Mouse (Mus musculus) left cerebral cortex, postnatal 36 days (tissue): ENCODE results near the gene Adgrb3. TPM values are rescaled to one million over a fixed set of nuclear protein-coding genes. Genes with fewer than 3 reads are reported as not detected.
A peak's percentile ranks its signal among the peaks of the same experiment; 100 is the strongest.
"Not testable (repeated sequence)": the region's sequence is repeated elsewhere in the genome, so short reads cannot be mapped to it uniquely, and the experiment has no call there.

Experiments used
- DNase-seq, 2 experiments: peaks; one replicate each; pipeline ENCODE4 v3.0.0; 2021 to 2022; ENCODE audit warnings: low spot score in 2 of 2, mixed read lengths in 1 of 2
- intact Hi-C: fragments of 180-260 bp; cut with DNase I; formaldehyde crosslinking; loops from one replicate; pipeline ENCODE4 v1.15.1; 2025
- total RNA-seq, 2 experiments: library from RNA; stranded (reverse); gene quantifications; 2 replicates each; pipeline ENCODE4 v1.2.3; 2021

Gene Adgrb3
- total RNA-seq, 2 experiments from 2014 or later = 102 to 114 TPM

GRCm38 (mm10) chr1:25755265-25755664, 74.2 kb downstream of the Adgrb3 start:
- no peak for DNase-seq
- intact Hi-C loops = no loop called here

GRCm38 (mm10) chr1:25754528-25754927, 75.0 kb downstream of the Adgrb3 start:
- no peak for DNase-seq
- intact Hi-C loops = no loop called here

GRCm38 (mm10) chr1:25745575-25745974, 83.9 kb downstream of the Adgrb3 start:
- no peak for DNase-seq
- intact Hi-C loops = no loop called here

- intact Hi-C loops = no loop called here
- DNase-seq = no peak
Measured at GRCm38 (mm10) chr1:25744736-25745135, 84.8 kb downstream of the Adgrb3 start.

- intact Hi-C loops = no loop called here
- DNase-seq = no peak
Measured at GRCm38 (mm10) chr1:25729844-25730243, 99.7 kb downstream of the Adgrb3 start.

GRCm38 (mm10) chr1:25711474-25711873, 118.0 kb downstream of the Adgrb3 start:
- intact Hi-C loops = no loop called here
- DNase-seq = peak in 1 of 2 experiments; percentile 19

GRCm38 (mm10) chr1:25706299-25706698, 123.2 kb downstream of the Adgrb3 start:
- intact Hi-C loops = no loop called here
- DNase-seq = no peak

GRCm38 (mm10) chr1:25698702-25699250, 130.7 kb downstream of the Adgrb3 start:
- intact Hi-C loops = loop anchor here (5.0 kb wide), 1 partner anchor 129 kb away; the partner anchor contains the start of gene Adgrb3

GRCm38 (mm10) chr1:25697179-25697578, 132.3 kb downstream of the Adgrb3 start:
- intact Hi-C loops = loop anchor here (5.0 kb wide), 1 partner anchor 130 kb away; the partner anchor contains the start of gene Adgrb3
- no peak for DNase-seq

More at GRCm38 (mm10) chr1:25698702-25699250, 130.7 kb downstream of the Adgrb3 start:
- DNase-seq = no peak

GRCm38 (mm10) chr1:25696771-25697170, 132.7 kb downstream of the Adgrb3 start:
- intact Hi-C loops = loop anchor here (5.0 kb wide), 1 partner anchor 131 kb away; the partner anchor contains the start of gene Adgrb3
- no peak for DNase-seq

- DNase-seq = peak in 1 of 2 experiments; percentile 34
- intact Hi-C loops = no loop called here
Measured at GRCm38 (mm10) chr1:25682118-25682517, 147.4 kb downstream of the Adgrb3 start.

GRCm38 (mm10) chr1:25679656-25680055, 149.9 kb downstream of the Adgrb3 start:
- intact Hi-C loops = no loop called here

GRCm38 (mm10) chr1:25652717-25653116, 176.8 kb downstream of the Adgrb3 start:
- intact Hi-C loops = no loop called here
- DNase-seq = no peak

More at GRCm38 (mm10) chr1:25679656-25680055, 149.9 kb downstream of the Adgrb3 start:
- no peak for DNase-seq

- intact Hi-C loops = no loop called here
- DNase-seq = no peak
Measured at GRCm38 (mm10) chr1:25644256-25644655, 185.3 kb downstream of the Adgrb3 start.

- intact Hi-C loops = no loop called here
Measured at GRCm38 (mm10) chr1:25621458-25621857, 208.0 kb downstream of the Adgrb3 start.

GRCm38 (mm10) chr1:25616954-25617353, 212.6 kb downstream of the Adgrb3 start:
- no peak for DNase-seq
- intact Hi-C loops = loop anchor here (5.0 kb wide), 1 partner anchor 105 kb away; no protein-coding TSS in a partner anchor

More at GRCm38 (mm10) chr1:25621458-25621857, 208.0 kb downstream of the Adgrb3 start:
- DNase-seq = no peak

GRCm38 (mm10) chr1:25610776-25611175, 218.7 kb downstream of the Adgrb3 start:
- intact Hi-C loops, DNase-seq: not testable (repeated sequence)

- intact Hi-C loops = no loop called here
Measured at GRCm38 (mm10) chr1:25598941-25599340, 230.6 kb downstream of the Adgrb3 start.

GRCm38 (mm10) chr1:25588568-25589118, 240.9 kb downstream of the Adgrb3 start:
- no peak for DNase-seq
- intact Hi-C loops = no loop called here

More at GRCm38 (mm10) chr1:25598941-25599340, 230.6 kb downstream of the Adgrb3 start:
- no peak for DNase-seq

- DNase-seq = no peak
- intact Hi-C loops = no loop called here
Measured at GRCm38 (mm10) chr1:25581698-25582097, 247.8 kb downstream of the Adgrb3 start.

GRCm38 (mm10) chr1:25577836-25578235, 251.7 kb downstream of the Adgrb3 start:
- intact Hi-C loops = no loop called here

More at GRCm38 (mm10) chr1:25577836-25578235, 251.7 kb downstream of the Adgrb3 start:
- DNase-seq = no peak
